ENCODE assay signal across 26 mouse cellular contexts in the genomic region with DNA sequence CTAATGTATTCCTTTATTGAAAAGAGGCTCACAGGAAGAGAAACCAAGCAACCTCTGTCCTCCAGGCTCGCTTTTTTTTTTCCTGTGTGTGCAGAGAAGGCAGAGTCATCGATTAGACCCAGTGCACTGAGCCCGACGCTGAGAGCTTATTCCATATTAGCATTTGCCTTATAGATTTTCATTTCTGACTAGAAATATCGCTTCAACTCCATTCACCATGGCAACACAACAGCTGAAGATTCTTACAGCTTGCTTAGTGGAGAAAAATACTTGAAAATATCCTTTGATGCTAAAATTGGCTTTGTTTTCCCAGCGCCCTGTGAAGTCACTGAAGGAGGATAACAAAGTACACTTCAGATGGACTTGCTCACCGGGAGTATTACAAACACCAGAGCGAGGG. TPM values are rescaled to one million over a fixed set of nuclear protein-coding genes. Genes with fewer than 3 reads are reported as not detected.
DNase-seq lines count a peak whose midpoint lies in the region; ATAC-seq and TF ChIP-seq lines count a peak whose summit lies in the region.
"Had no signal": no experiment of that assay in that cellular context is flagged by ENCODE, and none has a peak within 500 bp of the region (broad histone marks: within the 10 kb centered on the region; RNA-seq: fewer than 3 reads in every experiment).

No protein-coding gene starts in this region.

- H3K9me3 ChIP-seq in forebrain, postnatal 0 days (ENCODE audit: low read length), result no peaks in the 10 kb centered on the region
- no peaks in the 10 kb centered on the region for H3K9me3 ChIP-seq in forebrain, embryonic 13.5 days (replicated peaks)
- H3K9me3 ChIP-seq in midbrain, embryonic 15.5 days, result no peaks in the 10 kb centered on the region
- no peaks in the 10 kb centered on the region for H3K9me3 ChIP-seq in midbrain, embryonic 13.5 days
- no peaks in the 10 kb centered on the region for H3K9me3 ChIP-seq in kidney, embryonic 14.5 days (ENCODE audit: control insufficient read depth, low read length)
- no peaks in the 10 kb centered on the region for H3K9me3 ChIP-seq in liver, postnatal 0 days (ENCODE audit: low read length)
- H3K9me3 ChIP-seq: embryonic facial prominence, embryonic 10.5 days; heart, embryonic 15.5 days; hindbrain, embryonic 10.5 days; intestine, embryonic 15.5 days had no signal

- H3K27ac ChIP-seq in forebrain, postnatal 0 days (ENCODE audit: low read depth, low read length), result no peak overlapping the region
- no peak overlapping the region for H3K27ac ChIP-seq in forebrain, embryonic 13.5 days
- H3K27ac ChIP-seq in midbrain, embryonic 15.5 days, result 0 out of 2 replicates have a peak overlapping the region, but pooled peaks have one; percentile 13
- H3K27ac ChIP-seq in midbrain, embryonic 13.5 days, result no peak overlapping the region
- no peak overlapping the region for H3K27ac ChIP-seq in kidney, embryonic 14.5 days (ENCODE audit: low read depth, low read length)
- H3K27ac ChIP-seq in liver, postnatal 0 days (ENCODE audit: low read depth), result no peak overlapping the region
- H3K27ac ChIP-seq: embryonic facial prominence, embryonic 10.5 days; heart, adult 2 months; heart, embryonic 15.5 days; hindbrain, embryonic 10.5 days; hindbrain, embryonic 14.5 days; intestine, embryonic 15.5 days had no signal

- WGBS in forebrain, postnatal 0 days, result 65% methylated on average over 8 of the region's 8 CpGs
- 80% methylated on average over 8 of the region's 8 CpGs for WGBS in forebrain, embryonic 13.5 days
- WGBS in midbrain, embryonic 15.5 days, result 65% methylated on average over 8 of the region's 8 CpGs
- 74% methylated on average over 8 of the region's 8 CpGs for WGBS in midbrain, embryonic 13.5 days
- 82% methylated on average over 8 of the region's 8 CpGs for WGBS in kidney, embryonic 14.5 days
- 72% methylated on average over 8 of the region's 8 CpGs for WGBS in liver, postnatal 0 days (ENCODE audit: insufficient replicate concordance)

- no peaks in the 10 kb centered on the region for H3K4me1 ChIP-seq in forebrain, postnatal 0 days (ENCODE audit: insufficient read depth)
- no peaks in the 10 kb centered on the region for H3K4me1 ChIP-seq in forebrain, embryonic 13.5 days
- H3K4me1 ChIP-seq in midbrain, embryonic 15.5 days, result 0 out of 2 replicates have a peak, but pooled peaks cover 2% of the 10 kb centered on the region
- H3K4me1 ChIP-seq in midbrain, embryonic 13.5 days (replicated peaks), result no peaks in the 10 kb centered on the region
- H3K4me1 ChIP-seq in kidney, embryonic 14.5 days (ENCODE audit: control insufficient read depth, insufficient read depth, low read length), result no peaks in the 10 kb centered on the region
- H3K4me1 ChIP-seq in liver, postnatal 0 days (ENCODE audit: insufficient read depth), result no peaks in the 10 kb centered on the region
- H3K4me1 ChIP-seq: embryonic facial prominence, embryonic 10.5 days; heart, embryonic 15.5 days; hindbrain, embryonic 10.5 days; intestine, embryonic 15.5 days had no signal

- H3K4me2 ChIP-seq in forebrain, postnatal 0 days (ENCODE audit: low read depth), result no peak overlapping the region
- H3K4me2 ChIP-seq in forebrain, embryonic 13.5 days, result no peak overlapping the region
- H3K4me2 ChIP-seq in midbrain, embryonic 15.5 days, result no peak overlapping the region
- H3K4me2 ChIP-seq in midbrain, embryonic 13.5 days (replicated peaks), result no peak overlapping the region
- H3K4me2 ChIP-seq in kidney, embryonic 14.5 days (replicated peaks; ENCODE audit: low read depth, low read length), result no peak overlapping the region
- no peak overlapping the region for H3K4me2 ChIP-seq in liver, postnatal 0 days (ENCODE audit: low read depth, low read length)
- H3K4me2 ChIP-seq: heart, embryonic 11.5 days; heart, embryonic 15.5 days; hindbrain, embryonic 14.5 days; intestine, embryonic 15.5 days had no signal

- H3K27me3 ChIP-seq in forebrain, postnatal 0 days (ENCODE audit: insufficient read depth, low read length), result no peaks in the 10 kb centered on the region
- no peaks in the 10 kb centered on the region for H3K27me3 ChIP-seq in forebrain, embryonic 13.5 days
- H3K27me3 ChIP-seq in midbrain, embryonic 15.5 days (replicated peaks), result no peaks in the 10 kb centered on the region
- no peaks in the 10 kb centered on the region for H3K27me3 ChIP-seq in midbrain, embryonic 13.5 days
- H3K27me3 ChIP-seq in kidney, embryonic 14.5 days (ENCODE audit: control insufficient read depth, insufficient read depth, low read length), result no peaks in the 10 kb centered on the region
- H3K27me3 ChIP-seq in liver, postnatal 0 days (ENCODE audit: insufficient read depth, low read length), result no peaks in the 10 kb centered on the region
- H3K27me3 ChIP-seq: CH12.LX; heart, embryonic 15.5 days; intestine, embryonic 15.5 days had no signal

- TF ChIP-seq CTCF in forebrain, postnatal 0 days (IDR thresholded peaks at IDR 0.05; ENCODE audit: low read depth), result no peak
- TF ChIP-seq CTCF in liver, postnatal 0 days (IDR thresholded peaks at IDR 0.05; ENCODE audit: low read depth), result no peak

- ATAC-seq in forebrain, postnatal 0 days, result peak; percentile 38; the same call in 1 of the 2 replicates
- no peak for ATAC-seq in forebrain, embryonic 13.5 days
- ATAC-seq in midbrain, embryonic 15.5 days (replicated peaks), result no peak
- no peak for ATAC-seq in midbrain, embryonic 13.5 days
- ATAC-seq in kidney, embryonic 14.5 days (ENCODE audit: low FRiP score, low TSS enrichment), result no peak
- no peak for ATAC-seq in liver, postnatal 0 days
- ATAC-seq: activated CD4-positive, CD25-positive, alpha-beta regulatory T cell, adult 4 months; intestine, embryonic 15.5 days; Patski had no signal

- no peaks in the 10 kb centered on the region for H3K36me3 ChIP-seq in forebrain, postnatal 0 days (ENCODE audit: insufficient read depth)
- no peaks in the 10 kb centered on the region for H3K36me3 ChIP-seq in forebrain, embryonic 13.5 days (ENCODE audit: poor library complexity, severe bottlenecking)
- no peaks in the 10 kb centered on the region for H3K36me3 ChIP-seq in midbrain, embryonic 15.5 days (replicated peaks)
- H3K36me3 ChIP-seq in midbrain, embryonic 13.5 days, result no peaks in the 10 kb centered on the region
- no peaks in the 10 kb centered on the region for H3K36me3 ChIP-seq in kidney, embryonic 14.5 days (ENCODE audit: control insufficient read depth, insufficient read depth, low read length)
- H3K36me3 ChIP-seq in liver, postnatal 0 days (replicated peaks; ENCODE audit: insufficient read depth, low read length), result no peaks in the 10 kb centered on the region
- H3K36me3 ChIP-seq: embryonic facial prominence, embryonic 10.5 days; heart, embryonic 15.5 days; hindbrain, embryonic 10.5 days; intestine, embryonic 15.5 days had no signal

- peak; percentile 50 for DNase-seq in forebrain, postnatal 0 days
- DNase-seq in brain, adult 2 months (ENCODE audit: low read depth, low spot score), result peak; percentile 45
- DNase-seq in brain, embryonic 18.5 days (ENCODE audit: low read depth, low spot score), result peak; percentile 22
- no peak for DNase-seq in liver, postnatal 0 days
- DNase-seq: adrenal gland, adult 2 months; adrenal gland, postnatal 25 days; cerebellum, adult 11-12 months; cerebellum, adult 9-11 months; cerebellum, postnatal 36 days; gastrocnemius, postnatal 14 days; heart, adult 2 months had no signal

- H3K9ac ChIP-seq in forebrain, postnatal 0 days, result no peak overlapping the region
- H3K9ac ChIP-seq in forebrain, embryonic 13.5 days, result no peak overlapping the region
- H3K9ac ChIP-seq in midbrain, embryonic 15.5 days, result no peak overlapping the region
- H3K9ac ChIP-seq in midbrain, embryonic 13.5 days (replicated peaks), result no peak overlapping the region
- H3K9ac ChIP-seq in kidney, embryonic 14.5 days (ENCODE audit: low read depth, low read length), result no peak overlapping the region
- no peak overlapping the region for H3K9ac ChIP-seq in liver, postnatal 0 days (replicated peaks)
- H3K9ac ChIP-seq: heart, embryonic 15.5 days; hindbrain, embryonic 14.5 days; intestine, embryonic 15.5 days had no signal

- H3K4me3 ChIP-seq in forebrain, postnatal 0 days (ENCODE audit: low read depth, low read length), result no peak overlapping the region
- H3K4me3 ChIP-seq in forebrain, embryonic 13.5 days, result no peak overlapping the region
- H3K4me3 ChIP-seq in midbrain, embryonic 15.5 days, result no peak overlapping the region
- no peak overlapping the region for H3K4me3 ChIP-seq in midbrain, embryonic 13.5 days (replicated peaks)
- H3K4me3 ChIP-seq in kidney, embryonic 14.5 days (ENCODE audit: low read length), result no peak overlapping the region
- no peak overlapping the region for H3K4me3 ChIP-seq in liver, postnatal 0 days (ENCODE audit: low read depth, low read length)
- H3K4me3 ChIP-seq: embryonic facial prominence, embryonic 10.5 days; heart, adult 2 months; heart, embryonic 15.5 days; hindbrain, embryonic 10.5 days; intestine, embryonic 15.5 days had no signal

- TF ChIP-seq EP300 in liver, postnatal 0 days (IDR thresholded peaks at IDR 0.05; ENCODE audit: low read depth), result no peak

RNA-seq across cellular contexts. Expression of a gene that starts 26.6 kb away (rescaled TPM):
- total RNA-seq in forebrain, postnatal 0 days (2014; rRNA removed), result 82.0 and 105 TPM in 2 replicates
- 16.7 and 29.0 TPM in 2 replicates for polyA plus RNA-seq in forebrain, postnatal 0 days (2015; fragmentation: Nextera tagmentation; extraction: Ambion mirVana)
- 10.3 and 10.4 TPM in 2 replicates for polyA plus RNA-seq in forebrain, embryonic 13.5 days (2015; fragmentation: Nextera tagmentation; extraction: Ambion mirVana)
- 32.8 and 34.1 TPM in 2 replicates for polyA plus RNA-seq in midbrain, embryonic 15.5 days (2015; fragmentation: Nextera tagmentation; extraction: Ambion mirVana)
- 21.2 and 21.9 TPM in 2 replicates for polyA plus RNA-seq in midbrain, embryonic 13.5 days (2015; fragmentation: Nextera tagmentation; extraction: Ambion mirVana)
- 0.95 and 0.99 TPM in 2 replicates for polyA plus RNA-seq in kidney, embryonic 14.5 days (2014; fragmentation: Nextera tagmentation; extraction: Ambion mirVana)
- not detected in 2 replicates for polyA plus RNA-seq in liver, postnatal 0 days (2015; fragmentation: Nextera tagmentation; extraction: Ambion mirVana)
- total RNA-seq: CH12.LX; gastrocnemius, adult 18-20 months; heart, adult 2 months; heart, postnatal 25 days had no signal
- polyA plus RNA-seq: Patski had no signal
